Mouse (Mus musculus) adrenal gland, postnatal 36 days (tissue): Measurements from ENCODE around the gene Gls2. TPM values are rescaled to one million over a fixed set of nuclear protein-coding genes. Genes with fewer than 3 reads are reported as not detected.
A peak's percentile ranks its signal among the peaks of the same experiment; 100 is the strongest.

Source experiments
- DNase-seq, 2 experiments: peaks; one replicate each; pipeline ENCODE4 v3.0.0; 2021; ENCODE audit warnings: mixed read lengths in 1 of 2
- total RNA-seq, 2 experiments: library from RNA; stranded (reverse); gene quantifications; 2 replicates each; pipeline ENCODE4 v1.2.3; 2021

The Gls2 gene
- total RNA-seq, 2 experiments from 2014 or later: 1.2 to 2.4 TPM

DNA sequence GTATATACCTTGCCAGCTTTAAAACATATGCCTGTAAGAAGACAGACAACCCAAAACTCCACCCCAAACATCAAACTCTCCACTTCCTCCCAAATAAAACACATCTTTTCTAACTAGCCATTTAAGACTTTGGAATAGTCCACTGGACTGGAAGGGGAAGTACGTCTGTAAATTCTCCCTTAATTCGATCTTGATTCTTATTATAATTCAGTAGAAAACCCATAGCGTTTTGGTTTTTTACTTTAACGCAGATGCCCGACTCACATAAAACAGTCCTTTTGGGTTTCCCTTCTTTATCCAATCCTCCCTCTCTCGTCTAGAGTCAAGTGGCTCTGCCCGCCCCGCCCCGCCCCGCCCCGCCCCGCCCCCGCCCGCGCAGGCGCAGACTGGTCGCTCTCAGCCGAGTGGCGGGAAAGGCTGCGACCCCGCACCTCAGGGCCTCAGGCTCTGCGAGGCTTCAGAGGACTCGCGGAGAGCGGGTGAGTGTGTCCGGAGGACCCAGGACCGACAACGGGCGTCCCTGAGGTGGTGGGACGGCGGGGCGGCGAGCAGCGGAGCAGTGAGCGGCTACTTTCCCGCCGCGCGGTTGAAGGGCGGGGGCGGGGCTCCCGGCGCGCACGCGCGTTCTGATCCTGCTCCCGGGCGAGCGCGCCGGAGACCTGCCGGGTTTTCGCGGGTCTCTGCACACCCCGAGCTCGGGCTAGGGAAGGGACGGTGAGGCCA is 37.6 kb downstream of the Gls2 start, which contains the start of gene Timeless:
TSS of gene Timeless (plus strand) at position 369 of the 723 bp plus-strand sequence.
- peak; percentile 87 to 93 for DNase-seq

- DNase-seq: peak; percentile 49 to 65
Measured at GRCm38 (mm10) chr10:128232420-128232985, 38.2 kb downstream of the Gls2 start.

DNA sequence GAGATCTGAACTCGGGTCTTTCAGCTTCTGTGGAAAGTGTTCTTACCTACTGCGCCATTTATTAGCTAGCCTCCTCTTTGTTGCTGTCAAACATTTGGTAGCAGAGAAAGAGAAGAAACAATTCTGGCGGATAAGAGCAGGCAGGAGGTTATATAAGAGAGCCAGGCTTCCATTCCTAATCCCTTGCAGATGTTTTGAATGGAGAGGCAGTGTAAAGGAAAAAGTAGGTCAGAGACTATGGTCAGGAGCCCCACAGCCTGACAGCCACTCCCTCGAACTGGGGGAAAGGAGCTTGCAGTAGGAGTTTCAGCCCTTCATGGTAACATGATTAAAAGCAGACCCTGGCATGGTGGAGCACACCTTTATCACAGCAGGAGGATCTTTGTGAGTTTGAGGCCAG is 42.1 kb downstream of the Gls2 start:
- DNase-seq: no peak

GRCm38 (mm10) chr10:128237807-128238480 is 43.7 kb downstream of the Gls2 start:
- peak in 1 of 2 experiments; percentile 29 for DNase-seq

DNA sequence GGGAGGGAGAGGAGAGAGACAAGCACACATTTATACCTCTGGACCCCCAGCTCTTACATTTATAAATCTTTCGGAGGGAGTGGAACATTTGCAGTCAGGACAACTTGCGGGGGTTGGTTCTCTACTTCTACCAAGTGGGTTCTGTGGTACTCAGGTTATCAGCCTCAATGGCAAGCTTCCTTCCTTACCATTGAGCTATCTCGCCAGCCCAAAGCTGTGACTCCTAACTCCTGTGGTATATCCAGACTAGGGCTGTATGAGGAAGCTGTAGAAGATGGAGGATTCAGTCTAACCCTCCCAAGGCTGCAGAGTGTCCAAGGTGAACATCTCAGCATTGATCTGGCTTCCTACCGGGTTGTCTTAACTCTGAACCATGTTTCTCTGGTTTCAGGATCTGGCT is 44.9 kb downstream of the Gls2 start:
- DNase-seq: no peak

DNA sequence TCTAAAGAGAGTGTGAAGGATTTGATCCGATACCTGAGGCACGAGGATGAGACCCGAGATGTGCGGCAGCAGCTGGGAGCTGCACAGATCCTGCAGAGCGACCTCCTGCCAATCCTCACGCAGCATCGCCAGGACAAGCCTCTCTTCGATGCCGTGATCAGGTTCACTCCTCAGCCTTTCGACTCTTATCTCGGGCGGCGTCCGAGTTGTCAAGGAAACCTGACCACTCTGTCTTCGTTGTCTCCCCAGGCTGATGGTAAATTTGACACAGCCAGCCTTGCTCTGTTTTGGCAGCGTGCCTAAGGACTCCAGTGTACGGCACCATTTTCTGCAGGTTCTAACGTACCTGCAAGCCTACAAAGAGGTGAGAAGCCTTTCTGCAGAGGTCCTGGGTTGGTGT is 45.9 kb downstream of the Gls2 start:
- no peak for DNase-seq

GRCm38 (mm10) chr10:128243252-128243651 is 49.0 kb downstream of the Gls2 start:
- peak in 1 of 2 experiments; percentile 29 for DNase-seq

DNA sequence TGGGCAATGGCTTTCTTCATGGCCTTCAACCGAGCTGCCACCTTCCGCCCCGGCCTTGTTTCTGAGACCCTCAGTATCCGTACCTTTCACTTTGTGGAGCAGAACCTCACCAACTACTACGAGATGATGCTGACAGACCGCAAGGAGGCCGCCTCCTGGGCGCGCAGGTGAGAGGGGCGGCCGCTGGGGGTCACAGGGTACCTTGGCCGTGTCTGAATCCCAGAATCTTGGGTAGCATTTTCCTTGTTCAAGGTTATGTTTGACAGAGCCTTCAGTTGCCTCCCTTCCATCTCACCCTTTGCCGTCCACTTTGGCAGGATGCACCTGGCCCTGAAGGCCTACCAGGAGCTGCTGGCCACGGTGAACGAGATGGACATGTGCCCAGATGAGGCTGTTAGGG is 49.9 kb downstream of the Gls2 start:
- no peak for DNase-seq

DNA sequence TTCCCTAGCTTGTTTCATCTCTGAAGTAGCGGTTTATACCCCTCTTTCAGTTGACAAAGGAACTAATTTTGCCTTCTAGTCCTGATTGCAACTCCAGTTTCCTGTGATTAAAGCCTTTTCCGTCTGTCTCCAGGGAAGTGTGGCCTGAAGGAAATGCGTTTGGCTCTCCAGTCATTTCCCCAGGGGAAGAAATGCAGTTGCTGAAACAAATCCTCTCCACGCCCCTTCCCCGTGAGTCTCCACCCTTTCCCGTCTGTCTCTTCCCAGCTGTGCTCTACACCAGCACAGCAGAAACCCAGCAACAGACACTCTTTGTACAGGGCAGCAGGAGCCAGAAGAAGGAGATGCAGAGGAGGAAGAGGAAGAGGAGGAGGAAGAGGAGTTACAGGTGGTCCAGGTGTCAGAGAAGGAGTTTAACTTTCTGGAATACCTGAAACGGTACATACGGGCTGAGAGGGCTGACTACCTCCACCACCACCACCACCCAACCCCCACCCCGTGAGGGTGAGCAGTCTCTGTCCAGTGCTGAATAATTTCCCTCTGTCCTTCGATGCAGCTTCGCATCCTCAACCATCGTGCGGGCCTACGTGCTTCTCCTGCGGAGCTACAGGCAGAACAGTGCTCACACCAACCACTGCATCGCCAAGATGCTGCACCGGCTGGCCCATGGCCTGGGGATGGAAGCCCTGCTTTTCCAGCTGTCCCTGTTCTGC is 52.9 kb downstream of the Gls2 start:
- DNase-seq: peak in 1 of 2 experiments; percentile 47

- no peak for DNase-seq
Measured at GRCm38 (mm10) chr10:128250565-128250964, 56.3 kb downstream of the Gls2 start.

GRCm38 (mm10) chr10:128253677-128254255 is 59.5 kb downstream of the Gls2 start, which contains the start of gene Apon:
Gene Apon (plus strand): TSS chr10:128254096.
- no peak for DNase-seq

- no peak for DNase-seq
Measured at GRCm38 (mm10) chr10:128255925-128256324, 61.7 kb downstream of the Gls2 start.

GRCm38 (mm10) chr10:128256328-128256727 is 62.1 kb downstream of the Gls2 start:
- no peak for DNase-seq

DNA sequence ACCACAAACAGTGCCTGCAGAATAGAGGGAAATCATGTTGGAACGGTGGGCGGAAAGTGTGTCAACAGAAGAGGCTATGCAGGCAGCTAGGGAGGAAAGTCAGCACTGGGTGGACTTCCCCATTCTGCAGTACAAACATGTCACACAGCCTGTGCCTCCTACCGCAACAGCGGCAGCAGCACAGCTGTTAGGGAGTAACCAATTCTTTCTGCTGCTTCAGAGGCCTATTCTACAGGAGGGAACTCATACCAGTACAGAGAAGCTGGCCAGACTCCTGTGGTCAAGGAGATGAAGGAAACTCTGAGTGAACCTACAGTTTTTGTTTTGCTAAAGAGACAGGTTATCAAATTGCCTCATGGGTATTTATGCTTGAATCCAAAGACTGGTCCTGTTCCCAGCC is 64.7 kb downstream of the Gls2 start:
- no peak for DNase-seq

Other genes with a start within 250 kb of the Gls2 start
- under 1 TPM in 1 of 2 experiments, not detected in 1; 0.23 TPM for gene Hsd17b6, start 186.8 kb upstream of the Gls2 start, total RNA-seq
- gene Prim1, start 179.3 kb upstream of the Gls2 start, total RNA-seq: 1 to 10 TPM; 4.2 to 4.5 TPM
- gene Naca, start 158.9 kb upstream of the Gls2 start, total RNA-seq: 100 to 1,000 TPM; 638 to 655 TPM
- gene Ptges3, start 135.5 kb upstream of the Gls2 start, total RNA-seq: 100 to 1,000 TPM; 182 to 237 TPM
- 1,000 to 10,000 TPM; 2,942 to 3,172 TPM for gene Atp5b, start 111.2 kb upstream of the Gls2 start, total RNA-seq
- 10 to 100 TPM; 43.6 to 50.3 TPM for gene Baz2a, start 102.9 kb upstream of the Gls2 start, total RNA-seq
- 100 to 1,000 TPM in 1 of 2 experiments, 10 to 100 TPM in 1; 79.9 to 101 TPM for gene Rbms2, start 14.2 kb upstream of the Gls2 start, total RNA-seq
- 10 to 100 TPM; 15.1 to 19.1 TPM for gene Spryd4, start 17.4 kb downstream of the Gls2 start, total RNA-seq
- gene Mip, start 31.4 kb downstream of the Gls2 start, total RNA-seq: not detected
- gene Timeless, start 37.6 kb downstream of the Gls2 start, total RNA-seq: 1 to 10 TPM; 7.6 to 8.8 TPM
- gene Apon, start 59.6 kb downstream of the Gls2 start, total RNA-seq: under 1 TPM in 1 of 2 experiments, not detected in 1; 0.23 TPM
- gene Apof, start 74.2 kb downstream of the Gls2 start, total RNA-seq: 10 to 100 TPM in 1 of 2 experiments, 1 to 10 TPM in 1; 1.5 to 11.9 TPM
- 10 to 100 TPM; 32.9 to 33.6 TPM for gene Stat2, start 76.1 kb downstream of the Gls2 start, total RNA-seq
- gene Il23a, start 104.3 kb downstream of the Gls2 start, total RNA-seq: not detected
- gene Pan2, start 108.9 kb downstream of the Gls2 start, total RNA-seq: 10 to 100 TPM; 17.7 to 19.6 TPM
- 100 to 1,000 TPM; 170 to 204 TPM for gene Cnpy2, start 128.0 kb downstream of the Gls2 start, total RNA-seq
- gene Cs, start 143.3 kb downstream of the Gls2 start, total RNA-seq: 100 to 1,000 TPM; 369 to 370 TPM
- gene Coq10a, start 174.5 kb downstream of the Gls2 start, total RNA-seq: 10 to 100 TPM; 70.3 to 83.5 TPM
- 10 to 100 TPM; 56.4 to 70.6 TPM for gene Ankrd52, start 182.7 kb downstream of the Gls2 start, total RNA-seq
- gene Slc39a5, start 206.8 kb downstream of the Gls2 start, total RNA-seq: not detected
- 10 to 100 TPM; 71.4 to 73.6 TPM for gene Nabp2, start 217.0 kb downstream of the Gls2 start, total RNA-seq
- gene Rnf41, start 217.2 kb downstream of the Gls2 start, total RNA-seq: 10 to 100 TPM; 44.4 to 45.9 TPM